In genomic region chr2:153962821-153963331, GRCm38 (mm10) we compare ENCODE assay signal across 14 mouse cellular contexts. TPM values are rescaled to one million over a fixed set of nuclear protein-coding genes. Genes with fewer than 3 reads are reported as not detected.
DNase-seq lines count a peak whose midpoint lies in the region; ATAC-seq and TF ChIP-seq lines count a peak whose summit lies in the region.
"Had no signal": no experiment of that assay in that cellular context is flagged by ENCODE, and none has a peak within 500 bp of the region (broad histone marks: within the 10 kb centered on the region; RNA-seq: fewer than 3 reads in every experiment).

No protein-coding gene starts in this region.

- H3K4me1 ChIP-seq in forebrain, embryonic 16.5 days (replicated peaks; ENCODE audit: control insufficient read depth, insufficient read depth, low read length), result 0 out of 2 replicates have a peak, but pooled peaks cover 2% of the 10 kb centered on the region
- H3K4me1 ChIP-seq in forebrain, embryonic 11.5 days (replicated peaks; ENCODE audit: control insufficient read depth, insufficient read depth, low read length), result no peaks in the 10 kb centered on the region
- H3K4me1 ChIP-seq in stomach, postnatal 0 days (replicated peaks; ENCODE audit: control insufficient read depth, insufficient read depth), result no peaks in the 10 kb centered on the region
- H3K4me1 ChIP-seq: liver, embryonic 13.5 days had no signal

- H3K4me3 ChIP-seq in forebrain, embryonic 16.5 days (replicated peaks; ENCODE audit: low read length), result no peak overlapping the region
- H3K4me3 ChIP-seq in forebrain, embryonic 11.5 days (ENCODE audit: low read depth, low read length), result no peak overlapping the region
- H3K4me3 ChIP-seq in stomach, postnatal 0 days (ENCODE audit: low read depth, low read length), result no peak overlapping the region
- H3K4me3 ChIP-seq: liver, embryonic 13.5 days had no signal

- H3K27ac ChIP-seq in forebrain, embryonic 16.5 days (ENCODE audit: low read length), result no peak overlapping the region
- no peak overlapping the region for H3K27ac ChIP-seq in forebrain, embryonic 11.5 days (ENCODE audit: low read depth, low read length)
- H3K27ac ChIP-seq in stomach, postnatal 0 days (replicated peaks), result no peak overlapping the region
- H3K27ac ChIP-seq: liver, embryonic 13.5 days had no signal

- H3K4me2 ChIP-seq in forebrain, embryonic 16.5 days (ENCODE audit: low read length), result no peak overlapping the region
- no peak overlapping the region for H3K4me2 ChIP-seq in forebrain, embryonic 11.5 days (ENCODE audit: low read depth, low read length, severe bottlenecking)
- no peak overlapping the region for H3K4me2 ChIP-seq in stomach, postnatal 0 days (replicated peaks; ENCODE audit: low read depth)
- H3K4me2 ChIP-seq: liver, embryonic 13.5 days had no signal

- no peaks in the 10 kb centered on the region for H3K36me3 ChIP-seq in forebrain, embryonic 16.5 days (ENCODE audit: control insufficient read depth, insufficient read depth)
- no peaks in the 10 kb centered on the region for H3K36me3 ChIP-seq in forebrain, embryonic 11.5 days (ENCODE audit: control insufficient read depth, insufficient read depth, low read length)
- no peaks in the 10 kb centered on the region for H3K36me3 ChIP-seq in stomach, postnatal 0 days (ENCODE audit: control insufficient read depth, insufficient read depth, low read length)
- H3K36me3 ChIP-seq: liver, embryonic 13.5 days had no signal

- ATAC-seq in forebrain, embryonic 16.5 days, result peak; percentile 64; the same call in 1 of the 2 replicates
- ATAC-seq in forebrain, embryonic 11.5 days (replicated peaks; ENCODE audit: low FRiP score), result no peak
- no peak for ATAC-seq in stomach, postnatal 0 days (ENCODE audit: low FRiP score, low TSS enrichment)
- ATAC-seq: lung, postnatal 0 days; Patski had no signal

- DNase-seq in forebrain, embryonic 11.5 days (ENCODE audit: low spot score), result no peak
- peak; percentile 38 for DNase-seq in right cerebral cortex, adult 18-20 months
- DNase-seq in right cerebral cortex, postnatal 4 days, result no peak
- DNase-seq in cerebellum, postnatal 36 days, result peak; percentile 53 to 72
- DNase-seq in stomach, postnatal 0 days (ENCODE audit: low spot score), result no peak
- DNase-seq in thymus, postnatal 14 days, result no peak
- no peak for DNase-seq in urinary bladder, postnatal 14 days (ENCODE audit: low spot score)
- DNase-seq: gastrocnemius, postnatal 10 days; heart, postnatal 14 days; liver, embryonic 13.5 days had no signal

- H3K27me3 ChIP-seq in forebrain, embryonic 16.5 days (replicated peaks; ENCODE audit: control insufficient read depth, insufficient read depth, low read length), result no peaks in the 10 kb centered on the region
- no peaks in the 10 kb centered on the region for H3K27me3 ChIP-seq in forebrain, embryonic 11.5 days (ENCODE audit: control insufficient read depth, insufficient read depth, low read length)
- no peaks in the 10 kb centered on the region for H3K27me3 ChIP-seq in stomach, postnatal 0 days (ENCODE audit: control insufficient read depth, insufficient read depth, low read length)
- H3K27me3 ChIP-seq: liver, embryonic 13.5 days had no signal

- TF ChIP-seq EP300 in stomach, postnatal 0 days (optimal IDR thresholded peaks at IDR 0.05), result no peak

- H3K9me3 ChIP-seq in forebrain, embryonic 16.5 days (ENCODE audit: control insufficient read depth, low read length), result no peaks in the 10 kb centered on the region
- no peaks in the 10 kb centered on the region for H3K9me3 ChIP-seq in forebrain, embryonic 11.5 days (ENCODE audit: control insufficient read depth, low read length)
- H3K9me3 ChIP-seq in stomach, postnatal 0 days (ENCODE audit: control insufficient read depth, low read length), result no peaks in the 10 kb centered on the region
- H3K9me3 ChIP-seq: liver, embryonic 13.5 days had no signal

- WGBS in forebrain, embryonic 16.5 days, result 64% methylated on average over 4 of the region's 4 CpGs
- WGBS in forebrain, embryonic 11.5 days, result 74% methylated on average over 4 of the region's 4 CpGs
- WGBS in stomach, postnatal 0 days, result 67% methylated on average over 4 of the region's 4 CpGs

- no peak overlapping the region for H3K9ac ChIP-seq in forebrain, embryonic 16.5 days (replicated peaks; ENCODE audit: low read depth, low read length)
- no peak overlapping the region for H3K9ac ChIP-seq in forebrain, embryonic 11.5 days (ENCODE audit: low read length)
- no peak overlapping the region for H3K9ac ChIP-seq in stomach, postnatal 0 days (ENCODE audit: low read length)
- H3K9ac ChIP-seq: liver, embryonic 13.5 days had no signal

- no peak for TF ChIP-seq CTCF in stomach, postnatal 0 days (IDR thresholded peaks at IDR 0.05; ENCODE audit: low read depth)

RNA-seq across cellular contexts. Expression of gene Bpifa6, which starts 11.9 kb away (rescaled TPM):
- polyA plus RNA-seq in forebrain, embryonic 16.5 days (2015; fragmentation: Nextera tagmentation; extraction: Ambion mirVana), result not detected in 2 replicates
- not detected in 2 replicates for polyA plus RNA-seq in forebrain, embryonic 11.5 days (2014; fragmentation: Nextera tagmentation; extraction: Ambion mirVana)
- polyA plus RNA-seq in stomach, postnatal 0 days (2015; fragmentation: Nextera tagmentation; extraction: Ambion mirVana), result 1.5 and 1.6 TPM in 2 replicates
- polyA plus RNA-seq: kidney, embryonic 16.5 days; liver, embryonic 13.5 days; lung, postnatal 0 days; Patski had no signal

RNA-seq across cellular contexts. Expression of gene Bpifb4, which starts 24.9 kb away (rescaled TPM):
- polyA plus RNA-seq in forebrain, embryonic 16.5 days (2015; fragmentation: Nextera tagmentation; extraction: Ambion mirVana), result not detected in 2 replicates
- not detected in 2 replicates for polyA plus RNA-seq in forebrain, embryonic 11.5 days (2014; fragmentation: Nextera tagmentation; extraction: Ambion mirVana)
- 0.18 and 0.48 TPM in 2 replicates for polyA plus RNA-seq in stomach, postnatal 0 days (2015; fragmentation: Nextera tagmentation; extraction: Ambion mirVana)
- polyA plus RNA-seq: kidney, embryonic 16.5 days; liver, embryonic 13.5 days; lung, postnatal 0 days; Patski had no signal

RNA-seq across cellular contexts. Expression of gene Bpifb3, which starts 44.8 kb away (rescaled TPM):
- not detected in 2 replicates for polyA plus RNA-seq in forebrain, embryonic 16.5 days (2015; fragmentation: Nextera tagmentation; extraction: Ambion mirVana)
- polyA plus RNA-seq in forebrain, embryonic 11.5 days (2014; fragmentation: Nextera tagmentation; extraction: Ambion mirVana), result not detected in 2 replicates
- 0.05 and 0.07 TPM in 2 replicates for polyA plus RNA-seq in stomach, postnatal 0 days (2015; fragmentation: Nextera tagmentation; extraction: Ambion mirVana)
- polyA plus RNA-seq: kidney, embryonic 16.5 days; liver, embryonic 13.5 days; lung, postnatal 0 days; Patski had no signal

RNA-seq across cellular contexts. Expression of gene Bpifa2, which starts 45.2 kb away (rescaled TPM):
- not detected in 2 replicates for polyA plus RNA-seq in forebrain, embryonic 16.5 days (2015; fragmentation: Nextera tagmentation; extraction: Ambion mirVana)
- polyA plus RNA-seq in forebrain, embryonic 11.5 days (2014; fragmentation: Nextera tagmentation; extraction: Ambion mirVana), result not detected in 2 replicates
- not detected in 2 replicates for polyA plus RNA-seq in stomach, postnatal 0 days (2015; fragmentation: Nextera tagmentation; extraction: Ambion mirVana)
- polyA plus RNA-seq: kidney, embryonic 16.5 days; liver, embryonic 13.5 days; lung, postnatal 0 days; Patski had no signal

Comparison
In these comparisons a context has a peak if more than half of its experiments do, and no peak if none do; other contexts are left out.
1. DNase-seq: peak in right cerebral cortex, adult 18-20 months (single experiment) and cerebellum, postnatal 36 days (2 of 2); none in forebrain, embryonic 11.5 days (single experiment), right cerebral cortex, postnatal 4 days (single experiment), stomach, postnatal 0 days (single experiment), thymus, postnatal 14 days (single experiment) and urinary bladder, postnatal 14 days (single experiment).